Mouse (Mus musculus) thymus, postnatal 0 days (tissue): ENCODE data around the gene Tex29. TPM values are rescaled to one million over a fixed set of nuclear protein-coding genes. Genes with fewer than 3 reads are reported as not detected.

Source experiments
- polyA plus RNA-seq: library from polyadenylated mRNA; unstranded; fragments of >200 nt; fragmentation: Nextera tagmentation; extraction: Ambion mirVana; gene quantifications from 2 replicates; pipeline ENCODE4 v1.2.1, GENCODE M21; 2015

Tex29 gene
- polyA plus RNA-seq, 1 experiment from 2014 or later: not detected

Other genes with a start within 250 kb of the Tex29 start
- gene Ankrd10, start 204.7 kb upstream of the Tex29 start, polyA plus RNA-seq: 105 and 110 TPM in 2 replicates
- not detected in 2 replicates for gene 1700016D06Rik, start 139.4 kb upstream of the Tex29 start, polyA plus RNA-seq
- gene Arhgef7, start 112.8 kb upstream of the Tex29 start, polyA plus RNA-seq: 16.5 and 16.6 TPM in 2 replicates